Mouse (Mus musculus) limb, embryonic 14.5 days (tissue): ENCODE data around the gene Cyth1. TPM values are rescaled to one million over a fixed set of nuclear protein-coding genes. Genes with fewer than 3 reads are reported as not detected.

Experiments
- ATAC-seq: fragments of 200-750 bp; cut with Nextera tagmentation; 2 replicates; pipeline ENCODE4 v1.8.0; 2017; ENCODE audit warnings: low read depth, moderate number of reproducible peaks, moderate TSS enrichment; ENCODE audit not compliant: low FRiP score
- DNase-seq: peaks from one replicate; pipeline ENCODE4 v3.0.0-alpha.2; 2015; ENCODE audit warnings: low spot score
- H3K27ac ChIP-seq: fragments of 300-500 bp; sonication (generic); replicated peaks from 2 replicates; pipeline ENCODE4 v1.5.1; 2014; ENCODE audit warnings: low read depth, mild to moderate bottlenecking, low read length, moderate library complexity, mixed read lengths
- H3K27me3 ChIP-seq: fragments of 300-500 bp; sonication (generic); 2 replicates; pipeline ENCODE4 v1.6.1; 2014; ENCODE audit warnings: low read length, mixed read lengths; ENCODE audit not compliant: control insufficient read depth, insufficient read depth
- H3K36me3 ChIP-seq: fragments of 300-500 bp; sonication (generic); 2 replicates; pipeline ENCODE4 v1.6.1; 2014; ENCODE audit warnings: mild to moderate bottlenecking, low read length, moderate library complexity, mixed read lengths; ENCODE audit not compliant: control insufficient read depth, insufficient read depth
- H3K4me1 ChIP-seq: fragments of 300-500 bp; sonication (generic); 2 replicates; pipeline ENCODE4 v1.6.1; 2014; ENCODE audit warnings: antibody characterized with exemption, low read length, mixed read lengths; ENCODE audit not compliant: control insufficient read depth, insufficient read depth
- H3K4me2 ChIP-seq: fragments of 300-500 bp; sonication (generic); replicated peaks from 2 replicates; pipeline ENCODE4 v1.6.1; 2014; ENCODE audit warnings: low read depth, mild to moderate bottlenecking, low read length, moderate library complexity; ENCODE audit not compliant: severe bottlenecking
- H3K4me3 ChIP-seq: fragments of 300-500 bp; sonication (generic); replicated peaks from 2 replicates; pipeline ENCODE4 v1.5.1; 2014; ENCODE audit warnings: low read length
- H3K9ac ChIP-seq: fragments of 300-500 bp; sonication (generic); 2 replicates; pipeline ENCODE4 v1.6.1; 2014; ENCODE audit warnings: mild to moderate bottlenecking, low read depth, low read length, moderate library complexity; ENCODE audit not compliant: severe bottlenecking
- H3K9me3 ChIP-seq: fragments of 300-500 bp; sonication (generic); 2 replicates; pipeline ENCODE4 v1.6.1; 2016; ENCODE audit warnings: low read length; ENCODE audit not compliant: control insufficient read depth
- POLR2A ChIP-seq: fragments of 200-500 bp; IDR thresholded peaks from 2 replicates; pipeline ENCODE4 v1.8.0; 2012; ENCODE audit warnings: inconsistent platforms, mild to moderate bottlenecking, moderate library complexity, borderline replicate concordance; ENCODE audit not compliant: insufficient read depth, insufficient read length; ENCODE audit errors: extremely low read depth
- WGBS: fragments of 180-500 bp; shearing (Covaris S2); extraction: QIAGEN DNeasy Blood & Tissue Kit; methylation state at CpG from one replicate; pipeline ENCODE4 v1.1.7; 2014; 5-methylcytosine and 5-hydroxymethylcytosine counted together
- polyA plus RNA-seq, 2 experiments: library from polyadenylated mRNA; depleted of rRNA in 1 of 2; stranded (reverse) in 1 of 2; unstranded in 1 of 2; fragments of >200 nt; fragmentation: Nextera tagmentation in 1 of 2; extraction: Ambion mirVana in 1 of 2; gene quantifications; 2 replicates each; pipeline versions ENCODE4 v1.2.1 to v1.2.3; 2012 to 2014

The Cyth1 gene
- polyA plus RNA-seq, 2 experiments = 13.5 to 22.3 TPM

GRCm38 (mm10) chr11:118212636-118213112 is 35.7 kb downstream of the Cyth1 start:
- no peak for ATAC-seq
- TF ChIP-seq POLR2A = no peak
- DNase-seq = no peak
- H3K4me2 ChIP-seq = no peak overlapping the region
- no peak overlapping the region for H3K27ac ChIP-seq
- no peaks in the 10 kb centered on the region for H3K36me3 ChIP-seq
- 67% methylated on average over 7 of the region's 7 CpGs for WGBS
- H3K9me3 ChIP-seq = no peaks in the 10 kb centered on the region
- H3K9ac ChIP-seq = no peak overlapping the region
- peaks cover 50% of the 10 kb centered on the region for H3K4me1 ChIP-seq
- no peaks in the 10 kb centered on the region for H3K27me3 ChIP-seq
- H3K4me3 ChIP-seq = no peak overlapping the region

GRCm38 (mm10) chr11:118211749-118212635 is 36.4 kb downstream of the Cyth1 start:
- no peak overlapping the region for H3K9ac ChIP-seq
- H3K9me3 ChIP-seq = no peaks in the 10 kb centered on the region
- no peak overlapping the region for H3K27ac ChIP-seq
- no peak for TF ChIP-seq POLR2A
- no peaks in the 10 kb centered on the region for H3K27me3 ChIP-seq
- no peak overlapping the region for H3K4me2 ChIP-seq
- WGBS = 56% methylated on average over 10 of the region's 10 CpGs
- ATAC-seq = no peak
- H3K4me3 ChIP-seq = no peak overlapping the region
- H3K4me1 ChIP-seq = peaks cover 54% of the 10 kb centered on the region
- H3K36me3 ChIP-seq = no peaks in the 10 kb centered on the region
- no peak for DNase-seq

GRCm38 (mm10) chr11:118210962-118211361 is 37.4 kb downstream of the Cyth1 start:
- H3K4me1 ChIP-seq = peaks cover 54% of the 10 kb centered on the region
- no peak overlapping the region for H3K4me3 ChIP-seq
- no peaks in the 10 kb centered on the region for H3K36me3 ChIP-seq
- H3K27ac ChIP-seq = no peak overlapping the region
- no peak for ATAC-seq
- no peak for DNase-seq
- no peaks in the 10 kb centered on the region for H3K27me3 ChIP-seq
- H3K9ac ChIP-seq = no peak overlapping the region
- 84% methylated on average over 5 of the region's 5 CpGs for WGBS
- no peak overlapping the region for H3K4me2 ChIP-seq
- no peak for TF ChIP-seq POLR2A
- H3K9me3 ChIP-seq = no peaks in the 10 kb centered on the region

GRCm38 (mm10) chr11:118210116-118210515 is 38.3 kb downstream of the Cyth1 start:
- no peak for ATAC-seq
- Histone ChIP-seq H3K27me3 (no peaks in the 10 kb centered on the region), H3K4me2 (no peak overlapping the region), H3K36me3 (no peaks in the 10 kb centered on the region), H3K27ac (no peak overlapping the region), H3K9me3 (no peaks in the 10 kb centered on the region), H3K9ac (no peak overlapping the region; the same call in 1 of the 2 replicates), H3K4me3 (no peak overlapping the region), H3K4me1 (peaks cover 54% of the 10 kb centered on the region)
- DNase-seq = no peak
- 61% methylated on average over 4 of the region's 4 CpGs for WGBS
- no peak for TF ChIP-seq POLR2A

GRCm38 (mm10) chr11:118209376-118209775 is 39.0 kb downstream of the Cyth1 start:
- no peak for ATAC-seq
- Histone ChIP-seq H3K9ac (peak overlapping the region; percentile 16; the same call in 1 of the 2 replicates), H3K4me3 (no peak overlapping the region), H3K36me3 (no peaks in the 10 kb centered on the region; the same call in 1 of the 2 replicates), H3K4me2 (no peak overlapping the region), H3K27me3 (no peaks in the 10 kb centered on the region), H3K4me1 (peaks cover 54% of the 10 kb centered on the region), H3K27ac (peak overlapping the region; percentile 74), H3K9me3 (no peaks in the 10 kb centered on the region)
- TF ChIP-seq POLR2A = no peak
- WGBS = 65% methylated on average over 3 of the region's 3 CpGs
- DNase-seq = no peak
